Comparison of ENCODE assay signal across 25 mouse cellular contexts in the genomic region with DNA sequence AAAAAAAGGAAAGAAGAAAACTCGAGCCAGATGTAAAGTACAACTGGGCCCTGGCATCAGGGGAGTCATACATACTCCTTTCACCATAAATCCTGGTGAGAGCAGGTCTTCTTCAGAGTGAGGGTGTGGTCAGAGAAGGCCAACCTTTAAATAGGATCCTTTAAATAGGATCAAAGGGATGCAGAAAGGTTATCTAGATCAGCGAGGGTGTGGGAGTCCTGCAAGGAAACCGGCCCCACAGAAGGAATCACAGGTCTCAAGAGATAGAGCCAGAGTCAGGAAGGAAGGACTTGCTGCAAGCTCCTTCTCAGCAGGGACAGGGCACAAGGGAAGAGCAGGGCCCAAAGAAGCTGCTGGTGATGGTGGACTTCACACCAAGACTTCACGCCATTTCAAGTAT. TPM values are rescaled to one million over a fixed set of nuclear protein-coding genes. Genes with fewer than 3 reads are reported as not detected.
DNase-seq lines count a peak whose midpoint lies in the region; ATAC-seq and TF ChIP-seq lines count a peak whose summit lies in the region.
"Had no signal": no experiment of that assay in that cellular context is flagged by ENCODE, and none has a peak within 500 bp of the region (broad histone marks: within the 10 kb centered on the region; RNA-seq: fewer than 3 reads in every experiment).

No protein-coding gene starts in this region.

- ATAC-seq in megakaryocyte, adult 5-6 weeks (ENCODE audit: poor library complexity, severe bottlenecking), result no peak
- ATAC-seq: activated CD4-positive, CD25-positive, alpha-beta regulatory T cell, adult 4 months; CD4-positive, CD25-positive, alpha-beta regulatory T cell, adult 4 months; Patski had no signal

- H3K36me3 ChIP-seq in megakaryocyte, embryonic 14.5 days (replicated peaks; ENCODE audit: low read length), result peaks cover 70% of the 10 kb centered on the region
- peaks cover 18% of the 10 kb centered on the region for H3K36me3 ChIP-seq in ES-E14 (ENCODE audit: control insufficient read depth, insufficient read depth, low read length, poor library complexity, severe bottlenecking)

- no peak overlapping the region for H3K9ac ChIP-seq in ES-E14 (ENCODE audit: insufficient read depth, low read depth, low read length, poor library complexity, severe bottlenecking)

- peak; percentile 56 for DNase-seq in ES-CJ7 (ENCODE audit: low read depth, low spot score)
- DNase-seq in ES-E14 (ENCODE audit: low read depth, low spot score), result peak; percentile 31
- DNase-seq in ZHBTc4 (ENCODE audit: low read depth, low spot score), result peak; percentile 68
- DNase-seq in thymus, postnatal 25 days, result no peak
- DNase-seq in ovary, postnatal 36 days (ENCODE audit: low spot score), result no peak
- DNase-seq in layer of hippocampus, postnatal 14 days (ENCODE audit: low spot score in 2 of 2), result no peak
- DNase-seq: adrenal gland, adult 2 months; adrenal gland, adult 8-10 months; adrenal gland, postnatal 10 days; adrenal gland, postnatal 14 days; adrenal gland, postnatal 25 days; adrenal gland, postnatal 36 days; B cell, adult 2 months; cerebellum, adult 11 months; cerebellum, adult 11-12 months; cerebellum, adult 18-20 months; cerebellum, adult 2 months; cerebellum, adult 8-10 months had no signal

- no peak overlapping the region for H3K27ac ChIP-seq in ES-E14 (ENCODE audit: insufficient read depth, low read depth, low read length, poor library complexity, severe bottlenecking)

- in situ Hi-C loops in ES-E14 (cut with MboI; ENCODE audit: low sequenced_read_pairs in 2 of 2, unreplicated experiment in 2 of 2), result no loop called here

- H3K9me3 ChIP-seq in megakaryocyte, embryonic 14.5 days, result no peaks in the 10 kb centered on the region
- no peaks in the 10 kb centered on the region for H3K9me3 ChIP-seq in ES-E14 (ENCODE audit: control insufficient read depth, insufficient read depth, low read depth, low read length)
- H3K9me3 ChIP-seq: G1E had no signal

- no peaks in the 10 kb centered on the region for H3K27me3 ChIP-seq in megakaryocyte, embryonic 14.5 days (replicated peaks)
- H3K27me3 ChIP-seq: CH12.LX, Patski had no signal

- H3K4me3 ChIP-seq in megakaryocyte, embryonic 14.5 days (replicated peaks), result peak overlapping the region; percentile 16
- no peak overlapping the region for H3K4me3 ChIP-seq in ES-E14 (ENCODE audit: insufficient read depth in 1 of 2, low read depth in 1 of 2, low read length in 2 of 2, poor library complexity in 1 of 2, severe bottlenecking in 1 of 2)

- H3K4me1 ChIP-seq in megakaryocyte, embryonic 14.5 days, result peaks cover 50% of the 10 kb centered on the region
- H3K4me1 ChIP-seq in ES-E14 (ENCODE audit: control insufficient read depth in 2 of 2, insufficient read depth in 2 of 2, low read length in 2 of 2, poor library complexity in 1 of 2), result peaks cover 0 to 14% of the 10 kb centered on the region in 2 experiments; a peak in 1 of 4 replicates

TF ChIP-seq in ES-E14, 5 proteins besides CTCF, POLR2A, EP300 and RAD21:
- no peak for TF ChIP-seq HCFC1 (IDR thresholded peaks at IDR 0.05; ENCODE audit: borderline replicate concordance, insufficient read depth, low read length)

RNA-seq across cellular contexts. Expression of a gene that starts 13.7 kb away (rescaled TPM):
- 1.6 and 7.9 TPM in 2 replicates for polyA plus RNA-seq in megakaryocyte, embryonic 14.5 days (2012; ENCODE audit: insufficient read depth, low replicate concordance)
- 21.1 and 23.7 TPM in 2 replicates for total RNA-seq in megakaryocyte, adult 5-6 weeks (2015)
- 8.1 and 8.9 TPM in 2 replicates for total RNA-seq in megakaryocyte, adult 5-6 weeks (2017)
- 13.4 and 16.5 TPM in 2 replicates for total RNA-seq in ES-E14 (2012; rRNA removed)
- total RNA-seq in layer of hippocampus, postnatal 14 days (2021), result 10 to 100 TPM; 13.7 to 16.1 TPM

RNA-seq across cellular contexts. Expression of a gene that starts 46.2 kb away (rescaled TPM):
- polyA plus RNA-seq in megakaryocyte, embryonic 14.5 days (2012; ENCODE audit: insufficient read depth, low replicate concordance), result 0.53 and 3.3 TPM in 2 replicates
- total RNA-seq in megakaryocyte, adult 5-6 weeks (2015), result 6.2 and 7.6 TPM in 2 replicates
- 2.0 and 2.7 TPM in 2 replicates for total RNA-seq in megakaryocyte, adult 5-6 weeks (2017)
- 5.4 and 9.2 TPM in 2 replicates for total RNA-seq in ES-E14 (2012; rRNA removed)
- 10 to 100 TPM; 63.8 to 64.1 TPM for total RNA-seq in layer of hippocampus, postnatal 14 days (2021)

RNA-seq across cellular contexts. Expression of a gene that starts 50.9 kb away (rescaled TPM):
- 1.7 TPM in 1 of 2 replicates, not detected in the other for polyA plus RNA-seq in megakaryocyte, embryonic 14.5 days (2012; ENCODE audit: insufficient read depth, low replicate concordance)
- 8.7 and 13.7 TPM in 2 replicates for total RNA-seq in megakaryocyte, adult 5-6 weeks (2015)
- total RNA-seq in megakaryocyte, adult 5-6 weeks (2017), result 14.7 and 14.8 TPM in 2 replicates
- total RNA-seq in ES-E14 (2012; rRNA removed), result 31.3 and 32.0 TPM in 2 replicates
- 10 to 100 TPM; 22.0 to 26.3 TPM for total RNA-seq in layer of hippocampus, postnatal 14 days (2021)

Comparison
In these comparisons a context has a peak if more than half of its experiments do, and no peak if none do; other contexts are left out.
1. DNase-seq: peak in ES-CJ7 (single experiment), ES-E14 (single experiment) and ZHBTc4 (single experiment); none in thymus, postnatal 25 days (single experiment), ovary, postnatal 36 days (single experiment) and layer of hippocampus, postnatal 14 days (0 of 2).